Mouse (Mus musculus): ENCODE measurements at regions not wholly inside any gene's neighbourhood (a gene's known extent, or its start where the extent isn't known, plus 50 kb on each side); places are given as distances from the start of the nearest gene placed in this dataset.

DNA sequence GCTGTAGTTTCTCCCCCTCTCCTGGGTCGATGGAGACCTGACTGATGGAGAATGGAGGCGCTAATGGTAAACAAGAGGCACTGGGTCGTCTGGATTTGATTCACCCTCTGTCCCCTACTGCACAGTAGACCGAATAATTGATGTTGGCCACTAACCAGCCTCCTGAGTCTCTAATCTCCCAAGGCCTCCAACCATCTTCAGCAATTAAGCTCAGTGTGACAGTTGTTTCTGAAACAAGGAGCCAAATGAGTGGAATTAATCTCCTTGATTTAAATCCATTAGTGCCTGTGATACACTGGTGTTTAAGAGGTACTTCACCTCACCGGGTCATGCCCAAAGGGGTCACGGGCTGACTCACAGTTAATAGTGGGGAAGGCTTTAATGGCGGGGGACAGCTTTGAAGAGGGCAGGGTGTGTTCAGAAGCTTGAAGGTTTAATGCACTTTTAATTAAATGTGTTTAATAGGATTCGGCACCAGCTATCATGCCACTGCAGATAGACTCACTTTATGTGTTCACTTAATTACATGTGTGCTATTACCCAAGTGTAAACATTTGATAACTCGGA lies 161.8 kb upstream of the Msx2 start:
- peak; percentile 71 for ATAC-seq (ENCODE audit: low FRiP score)
- Histone ChIP-seq H3K4me2 (no peak overlapping the region), H3K4me1 (replicated peaks) (0 out of 2 replicates have a peak, but pooled peaks cover 4% of the 10 kb centered on the region), H3K27me3 (0 out of 2 replicates have a peak, but pooled peaks cover 3% of the 10 kb centered on the region), H3K9ac (no peak overlapping the region), H3K9me3 (no peaks in the 10 kb centered on the region), H3K36me3 (no peaks in the 10 kb centered on the region), H3K27ac (no peak overlapping the region), H3K4me3 (no peak overlapping the region)
- WGBS: 48% methylated on average over 9 of the region's 9 CpGs

DNA sequence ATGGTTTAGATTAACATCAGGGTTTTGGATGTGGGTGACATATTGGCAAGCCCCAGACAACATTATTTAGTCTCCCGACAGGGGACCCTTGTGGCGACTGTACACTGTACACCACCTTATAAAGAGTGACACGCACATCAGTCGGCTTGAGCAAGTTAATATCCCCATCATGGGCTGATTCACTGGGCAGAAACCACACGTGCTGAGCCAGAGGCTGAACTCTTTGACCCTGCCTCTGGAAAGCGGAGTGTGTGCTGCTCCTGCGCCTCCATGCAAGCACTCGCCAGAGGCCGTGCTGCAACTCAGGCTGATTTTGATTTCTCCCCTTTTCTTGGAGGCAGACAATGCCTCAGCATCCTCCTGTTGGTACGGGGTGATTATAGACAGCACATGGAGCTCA lies 125.2 kb upstream of the Msx2 start:
- H3K27me3 ChIP-seq: 0 out of 2 replicates have a peak, but pooled peaks cover 9% of the 10 kb centered on the region
- no peaks in the 10 kb centered on the region for H3K36me3 ChIP-seq
- no peak overlapping the region for H3K4me2 ChIP-seq
- H3K27ac ChIP-seq: no peak overlapping the region
- no peak overlapping the region for H3K9ac ChIP-seq
- ATAC-seq (ENCODE audit: low FRiP score): no peak
- H3K4me3 ChIP-seq: no peak overlapping the region
- 62% methylated on average over 10 of the region's 10 CpGs for WGBS
- no peaks in the 10 kb centered on the region for H3K9me3 ChIP-seq
- peaks cover 16% of the 10 kb centered on the region; the same call in 1 of the 2 replicates for H3K4me1 ChIP-seq (replicated peaks)

DNA sequence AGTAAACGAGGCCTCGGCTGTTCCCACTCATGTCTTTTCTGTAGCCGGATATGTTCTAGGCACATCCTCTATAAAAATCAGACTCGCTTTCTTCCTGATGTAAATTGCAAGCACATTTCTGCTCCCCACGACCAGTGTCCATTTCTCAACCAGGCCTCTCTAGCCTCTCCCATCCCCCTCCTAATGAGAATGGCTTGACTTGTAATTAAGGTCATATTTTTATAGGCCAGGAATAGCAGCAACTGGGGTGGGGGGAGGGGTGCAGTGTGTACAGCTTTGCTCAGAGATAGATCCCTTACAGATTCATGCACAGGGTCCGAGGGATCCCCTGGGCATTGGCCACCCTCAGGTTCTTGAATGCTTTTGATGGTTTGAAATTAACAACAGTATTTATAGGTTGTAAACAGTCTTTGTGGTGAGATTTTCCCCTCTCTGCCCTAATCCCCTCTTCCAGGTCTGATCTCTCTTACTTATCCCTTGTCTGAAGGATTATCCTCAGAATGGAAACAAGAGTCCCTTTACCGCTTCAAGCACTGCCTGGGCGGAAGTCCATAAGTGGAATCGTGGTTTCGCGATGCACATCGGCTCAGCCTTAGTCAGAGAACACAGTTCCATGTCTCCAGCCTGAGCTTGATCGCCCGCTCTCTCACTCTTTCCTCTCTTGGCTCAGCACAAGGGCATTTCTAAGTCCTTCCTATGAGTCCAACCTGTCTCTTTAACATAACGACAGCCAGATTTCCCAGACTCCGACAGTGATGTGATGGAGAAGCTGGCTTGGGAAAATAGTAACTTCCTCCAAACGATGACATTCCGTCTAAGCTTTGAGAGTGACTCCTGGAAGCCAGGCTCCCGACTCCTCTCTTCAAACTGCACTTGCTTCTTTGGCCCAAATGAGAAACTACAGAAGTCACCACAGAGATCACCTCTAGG lies 124.3 kb upstream of the Msx2 start:
- Histone ChIP-seq H3K9ac (no peak overlapping the region), H3K9me3 (no peaks in the 10 kb centered on the region), H3K27me3 (0 out of 2 replicates have a peak, but pooled peaks cover 9% of the 10 kb centered on the region), H3K27ac (no peak overlapping the region), H3K4me3 (no peak overlapping the region), H3K36me3 (no peaks in the 10 kb centered on the region), H3K4me2 (no peak overlapping the region), H3K4me1 (replicated peaks) (peaks cover 12% of the 10 kb centered on the region; the same call in 1 of the 2 replicates)
- WGBS: 84% methylated on average over 19 of the region's 19 CpGs
- ATAC-seq (ENCODE audit: low FRiP score): no peak

DNA sequence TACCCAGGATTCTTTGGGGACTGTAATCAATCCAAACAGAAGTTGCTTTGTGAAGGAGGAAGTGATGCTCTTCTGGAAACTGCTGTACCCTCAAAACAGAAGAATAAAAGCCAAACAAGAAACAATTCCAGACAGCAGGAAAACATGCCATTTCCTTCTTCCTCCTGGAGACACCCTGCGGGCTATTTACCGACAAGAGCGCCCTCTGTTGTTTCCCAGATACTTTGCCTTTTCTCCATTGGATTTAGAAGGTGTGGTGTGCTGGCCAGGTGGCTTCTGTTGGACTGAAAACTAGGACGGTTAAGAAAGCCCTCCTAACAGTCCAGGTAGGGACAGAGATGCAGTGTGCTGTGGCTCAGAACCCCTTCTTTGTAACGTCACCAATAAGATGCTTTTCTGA lies 119.9 kb upstream of the Msx2 start:
- no peak for ATAC-seq (ENCODE audit: low FRiP score)
- H3K36me3 ChIP-seq: no peaks in the 10 kb centered on the region
- 21% methylated on average over 5 of the region's 5 CpGs for WGBS
- no peak overlapping the region for H3K4me3 ChIP-seq
- no peaks in the 10 kb centered on the region for H3K4me1 ChIP-seq (replicated peaks)
- H3K27me3 ChIP-seq: 0 out of 2 replicates have a peak, but pooled peaks cover 3% of the 10 kb centered on the region
- H3K9me3 ChIP-seq: no peaks in the 10 kb centered on the region
- no peak overlapping the region for H3K27ac ChIP-seq
- H3K9ac ChIP-seq: no peak overlapping the region
- H3K4me2 ChIP-seq: no peak overlapping the region

DNA sequence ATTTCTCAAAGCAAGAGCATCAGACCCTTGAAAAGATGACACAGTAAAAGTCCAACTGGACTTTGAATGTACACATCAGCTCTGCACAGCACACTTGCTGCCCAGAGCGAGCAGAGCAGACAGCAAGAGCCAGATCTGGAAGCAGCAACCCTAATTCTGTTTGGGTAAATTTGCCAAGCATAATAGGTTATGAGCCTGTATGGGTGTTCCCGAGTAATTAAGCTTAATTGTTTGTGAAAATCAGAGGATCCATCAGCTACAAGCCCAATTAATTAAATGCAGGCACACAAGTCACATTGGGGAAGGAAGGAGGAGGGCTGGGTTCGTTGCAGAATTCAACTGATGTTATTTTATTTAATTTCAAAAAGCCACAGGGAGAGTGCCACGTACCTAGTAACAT lies 113.9 kb upstream of the Msx2 start:
- Histone ChIP-seq H3K27ac (no peak overlapping the region), H3K36me3 (no peaks in the 10 kb centered on the region), H3K4me2 (no peak overlapping the region), H3K4me3 (no peak overlapping the region), H3K4me1 (replicated peaks) (0 out of 2 replicates have a peak, but pooled peaks cover 3% of the 10 kb centered on the region), H3K27me3 (no peaks in the 10 kb centered on the region), H3K9ac (no peak overlapping the region), H3K9me3 (no peaks in the 10 kb centered on the region)
- no peak for ATAC-seq (ENCODE audit: low FRiP score)
- WGBS: 59% methylated on average over 4 of the region's 4 CpGs

DNA sequence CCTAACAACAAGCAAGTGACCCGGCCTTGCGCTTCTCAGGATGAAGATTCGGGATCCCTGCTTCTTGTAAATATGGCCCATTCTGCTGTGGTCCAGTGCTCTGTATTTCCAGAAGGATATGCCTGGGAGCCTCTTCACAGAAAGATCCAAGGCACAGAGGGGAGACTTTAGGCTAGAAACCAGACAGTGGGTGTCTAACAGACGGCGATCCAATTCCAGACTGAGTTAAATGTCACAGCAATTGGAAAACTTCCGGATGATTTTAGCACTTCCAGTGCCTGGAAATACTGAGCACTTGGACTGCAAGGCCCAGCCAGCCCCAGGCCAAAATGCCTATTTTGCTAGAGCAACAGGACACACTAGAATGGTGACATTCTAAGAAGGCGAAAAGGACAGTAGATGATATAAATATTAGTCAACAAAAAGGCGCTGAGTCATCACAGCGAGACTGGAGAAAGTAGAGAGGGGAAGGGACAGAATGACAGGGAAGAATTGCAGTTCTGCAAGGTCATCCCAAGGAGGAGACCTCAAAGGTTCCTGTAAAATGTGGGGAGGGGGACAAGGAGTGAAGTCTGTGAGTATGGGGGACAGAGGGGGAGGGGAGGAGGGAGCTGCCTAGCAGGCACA lies 111.7 kb upstream of the Msx2 start:
- Histone ChIP-seq H3K4me3 (no peak overlapping the region), H3K27me3 (no peaks in the 10 kb centered on the region), H3K4me1 (replicated peaks) (0 out of 2 replicates have a peak, but pooled peaks cover 3% of the 10 kb centered on the region), H3K9ac (no peak overlapping the region), H3K27ac (no peak overlapping the region), H3K36me3 (no peaks in the 10 kb centered on the region), H3K9me3 (peaks cover 6% of the 10 kb centered on the region; the same call in 1 of the 2 replicates), H3K4me2 (no peak overlapping the region)
- 91% methylated on average over 9 of the region's 9 CpGs for WGBS
- ATAC-seq (ENCODE audit: low FRiP score): no peak

DNA sequence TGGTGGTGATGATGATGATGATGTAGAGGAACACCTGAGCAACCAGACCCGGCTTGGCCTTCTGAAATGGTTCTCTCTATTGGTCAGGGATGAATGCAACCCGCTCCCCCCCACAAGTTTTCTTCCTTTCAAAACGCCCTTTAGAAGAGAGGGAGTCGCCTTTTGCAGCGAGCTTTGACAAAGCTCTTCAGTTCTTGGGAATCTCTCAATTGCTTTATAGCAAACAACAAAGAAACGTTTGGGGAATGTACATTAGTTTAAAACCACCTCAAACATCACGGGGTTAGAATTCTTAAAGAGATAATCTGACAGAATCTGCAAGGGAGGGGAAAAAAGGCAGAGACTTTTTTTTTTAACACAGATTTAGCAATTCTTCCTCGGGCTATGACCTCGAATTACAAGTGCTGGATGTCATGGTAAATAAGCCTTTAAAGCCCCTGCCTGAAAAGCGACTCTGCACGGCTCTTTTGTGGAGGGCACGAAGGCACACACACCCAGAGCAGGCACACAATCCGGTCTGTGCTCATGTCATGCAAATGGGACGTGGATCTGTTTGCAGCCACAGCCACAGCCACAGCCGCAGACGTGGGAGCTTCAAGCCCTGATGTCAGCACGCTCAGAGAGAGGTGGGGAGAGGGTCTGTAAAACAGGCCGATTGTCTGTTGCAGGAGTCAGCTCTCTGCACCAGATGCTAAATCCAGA lies 81.2 kb upstream of the Msx2 start:
- 14% methylated on average over 18 of the region's 18 CpGs for WGBS
- Histone ChIP-seq H3K4me2 (peak overlapping the region; percentile 25), H3K9ac (peak overlapping the region; percentile 43), H3K4me3 (no peak overlapping the region), H3K4me1 (replicated peaks) (peaks cover 20% of the 10 kb centered on the region), H3K27ac (no peak overlapping the region), H3K27me3 (peaks cover 20% of the 10 kb centered on the region; the same call in 1 of the 2 replicates), H3K36me3 (no peaks in the 10 kb centered on the region), H3K9me3 (no peaks in the 10 kb centered on the region)
- ATAC-seq (ENCODE audit: low FRiP score): no peak

DNA sequence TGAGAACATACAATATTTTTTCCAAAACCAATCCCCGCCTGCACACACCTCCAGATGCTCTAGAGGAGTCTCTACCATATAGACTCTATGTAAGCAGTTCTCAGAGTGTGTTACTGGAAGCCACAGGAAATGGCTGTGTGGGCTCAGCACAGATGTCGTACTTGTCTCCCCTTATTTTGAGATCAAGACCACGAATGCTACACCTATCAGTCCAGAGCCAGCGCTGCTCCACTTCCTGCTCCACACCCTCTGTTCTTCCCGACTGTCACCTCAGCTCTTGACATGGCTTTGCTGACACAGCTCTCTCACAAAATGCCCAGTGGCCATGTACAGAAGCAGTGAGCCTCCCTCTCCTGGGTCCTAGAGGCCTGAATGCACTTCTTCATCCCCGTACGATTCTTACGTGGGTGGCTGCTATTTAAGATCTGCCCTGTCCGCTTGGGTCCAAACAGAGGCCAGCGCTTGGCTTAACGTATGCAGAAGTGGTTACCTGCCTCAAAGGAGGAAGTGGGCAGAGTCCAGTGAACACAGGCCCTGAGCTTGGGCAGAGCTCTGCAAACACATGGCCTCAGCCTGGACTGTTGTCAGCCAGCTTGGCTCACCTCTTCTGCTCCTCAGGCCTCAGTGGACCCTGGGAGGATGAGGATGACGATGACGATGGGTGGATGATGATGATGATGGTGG lies 80.5 kb upstream of the Msx2 start:
- no peak for ATAC-seq (ENCODE audit: low FRiP score)
- Histone ChIP-seq H3K9ac (no peak overlapping the region), H3K4me1 (replicated peaks) (peaks cover 20% of the 10 kb centered on the region), H3K9me3 (no peaks in the 10 kb centered on the region), H3K4me2 (no peak overlapping the region), H3K27me3 (peaks cover 20% of the 10 kb centered on the region; the same call in 1 of the 2 replicates), H3K36me3 (no peaks in the 10 kb centered on the region), H3K4me3 (no peak overlapping the region), H3K27ac (no peak overlapping the region)
- 72% methylated on average over 13 of the region's 13 CpGs for WGBS

GRCm38 (mm10) chr13:53548396-53548795 lies 75.5 kb upstream of the Msx2 start:
- Histone ChIP-seq H3K9ac (no peak overlapping the region), H3K27ac (no peak overlapping the region)
- 67% methylated on average over 11 of the region's 11 CpGs for WGBS

GRCm38 (mm10) chr13:53543291-53543690 lies 70.4 kb upstream of the Msx2 start:
- Histone ChIP-seq H3K4me1 (replicated peaks) (no peaks in the 10 kb centered on the region), H3K9ac (no peak overlapping the region), H3K27ac (no peak overlapping the region), H3K36me3 (no peaks in the 10 kb centered on the region), H3K9me3 (no peaks in the 10 kb centered on the region), H3K27me3 (peaks cover 12% of the 10 kb centered on the region), H3K4me3 (no peak overlapping the region), H3K4me2 (no peak overlapping the region)
- no peak for ATAC-seq (ENCODE audit: low FRiP score)
- 70% methylated on average over 5 of the region's 5 CpGs for WGBS

More at GRCm38 (mm10) chr13:53548396-53548795, 75.5 kb upstream of the Msx2 start:
- H3K27me3 ChIP-seq: peaks cover 19% of the 10 kb centered on the region
- no peaks in the 10 kb centered on the region for H3K9me3 ChIP-seq
- no peaks in the 10 kb centered on the region for H3K36me3 ChIP-seq
- H3K4me1 ChIP-seq (replicated peaks): no peaks in the 10 kb centered on the region; the same call in 1 of the 2 replicates
- no peak overlapping the region for H3K4me2 ChIP-seq
- ATAC-seq (ENCODE audit: low FRiP score): no peak
- H3K4me3 ChIP-seq: no peak overlapping the region

- Histone ChIP-seq H3K9ac (no peak overlapping the region), H3K27me3 (0 out of 2 replicates have a peak, but pooled peaks cover 3% of the 10 kb centered on the region), H3K4me1 (replicated peaks) (no peaks in the 10 kb centered on the region), H3K27ac (no peak overlapping the region), H3K36me3 (no peaks in the 10 kb centered on the region), H3K4me3 (no peak overlapping the region), H3K9me3 (no peaks in the 10 kb centered on the region), H3K4me2 (no peak overlapping the region)
- ATAC-seq (ENCODE audit: low FRiP score): no peak
- 94% methylated on average over 5 of the region's 5 CpGs for WGBS
Measured at GRCm38 (mm10) chr13:53539797-53540196, 66.9 kb upstream of the Msx2 start.
